Mouse (Mus musculus): Measurements from ENCODE around the gene Sucla2. TPM values are rescaled to one million over a fixed set of nuclear protein-coding genes. Genes with fewer than 3 reads are reported as not detected.

Gene Sucla2
- total RNA-seq (2021): 100 to 1,000 TPM; 150 to 153 TPM
- long read RNA-seq, transcript Sucla2-203 (11 exons, 2,229 nt): major isoform, 154 of 172 reads
- long read RNA-seq, partial matches to known transcripts: 4 of 172 reads
- long read RNA-seq, other reads (novel, unspliced or antisense): 14 of 172 reads

- DNase-seq (ENCODE audit: low spot score in 2 of 2): peak; percentile 94 to 97
Measured at GRCm38 (mm10) chr14:73524766-73525448, at the start of gene Sucla2. Sucla2 (plus strand) TSS chr14:73525319.

GRCm38 (mm10) chr14:73475506-73475905 is 49.6 kb upstream of the Sucla2 start:
- DNase-seq (ENCODE audit: low spot score in 2 of 2): no peak

- peak in 1 of 2 experiments; percentile 59 for DNase-seq (ENCODE audit: low spot score in 2 of 2)
Measured at GRCm38 (mm10) chr14:73476361-73476934, 48.7 kb upstream of the Sucla2 start.

- DNase-seq (ENCODE audit: low spot score in 2 of 2): no peak
Measured at GRCm38 (mm10) chr14:73477077-73477476, 48.0 kb upstream of the Sucla2 start.

GRCm38 (mm10) chr14:73478321-73478720 is 46.8 kb upstream of the Sucla2 start:
- no peak for DNase-seq (ENCODE audit: low spot score in 2 of 2)

GRCm38 (mm10) chr14:73479771-73480170 is 45.3 kb upstream of the Sucla2 start:
- no peak for DNase-seq (ENCODE audit: low spot score in 2 of 2)

- DNase-seq (ENCODE audit: low spot score in 2 of 2): no peak
Measured at GRCm38 (mm10) chr14:73483516-73484229, 41.4 kb upstream of the Sucla2 start.

- peak in 1 of 2 experiments; percentile 57 for DNase-seq (ENCODE audit: low spot score in 2 of 2)
Measured at GRCm38 (mm10) chr14:73484366-73485110, 40.6 kb upstream of the Sucla2 start.

GRCm38 (mm10) chr14:73486641-73487040 is 38.5 kb upstream of the Sucla2 start:
- no peak for DNase-seq (ENCODE audit: low spot score in 2 of 2)

GRCm38 (mm10) chr14:73493356-73493755 is 31.8 kb upstream of the Sucla2 start:
- DNase-seq (ENCODE audit: low spot score in 2 of 2): no peak

GRCm38 (mm10) chr14:73494122-73494521 is 31.0 kb upstream of the Sucla2 start:
- no peak for DNase-seq (ENCODE audit: low spot score in 2 of 2)

GRCm38 (mm10) chr14:73495753-73496152 is 29.4 kb upstream of the Sucla2 start:
- DNase-seq (ENCODE audit: low spot score in 2 of 2): no peak

- DNase-seq (ENCODE audit: low spot score in 2 of 2): no peak
Measured at GRCm38 (mm10) chr14:73501283-73501682, 23.8 kb upstream of the Sucla2 start.

GRCm38 (mm10) chr14:73501721-73502120 is 23.4 kb upstream of the Sucla2 start:
- no peak for DNase-seq (ENCODE audit: low spot score in 2 of 2)

- peak; percentile 10 to 51 for DNase-seq (ENCODE audit: low spot score in 2 of 2)
Measured at GRCm38 (mm10) chr14:73502591-73503184, 22.4 kb upstream of the Sucla2 start.

- no peak for DNase-seq (ENCODE audit: low spot score in 2 of 2)
Measured at GRCm38 (mm10) chr14:73503237-73503933, 21.7 kb upstream of the Sucla2 start.

GRCm38 (mm10) chr14:73506283-73506682 is 18.8 kb upstream of the Sucla2 start:
- DNase-seq (ENCODE audit: low spot score in 2 of 2): no peak

GRCm38 (mm10) chr14:73507200-73507599 is 17.9 kb upstream of the Sucla2 start:
- DNase-seq (ENCODE audit: low spot score in 2 of 2): no peak

GRCm38 (mm10) chr14:73507702-73508376 is 17.3 kb upstream of the Sucla2 start:
- no peak for DNase-seq (ENCODE audit: low spot score in 2 of 2)

Measured in layer of hippocampus, adult 18-20 months (tissue).